Mouse (Mus musculus): ENCODE measurements around the gene Itprid2.

- no peak for TF ChIP-seq POLR2A (IDR thresholded peaks at IDR 0.05; ENCODE audit: borderline replicate concordance, insufficient read depth, low read length)
- no peak for TF ChIP-seq CTCF (IDR thresholded peaks at IDR 0.05; ENCODE audit: borderline replicate concordance, insufficient read depth, low read depth, low read length)
These were observed 61.5 kb downstream of the Itprid2 start for GRCm38 (mm10) chr2:79696478-79697230.
